Mouse (Mus musculus) limb, embryonic 10.5 days (tissue): ENCODE results near the gene Il21r. TPM values are rescaled to one million over a fixed set of nuclear protein-coding genes. Genes with fewer than 3 reads are reported as not detected.

Source experiments
- DNase-seq: peaks from one replicate; pipeline ENCODE4 v3.0.0-alpha.2; 2017; ENCODE audit warnings: low spot score
- H3K27ac ChIP-seq: fragments of 300-500 bp; sonication (generic); 2 replicates; pipeline ENCODE4 v1.5.1; 2016; ENCODE audit warnings: mild to moderate bottlenecking
- H3K27me3 ChIP-seq: fragments of 300-500 bp; sonication (generic); 2 replicates; pipeline ENCODE4 v1.6.1; 2016; ENCODE audit warnings: low read depth, mild to moderate bottlenecking; ENCODE audit not compliant: poor library complexity, severe bottlenecking
- H3K36me3 ChIP-seq: fragments of 300-500 bp; sonication (generic); 2 replicates; pipeline ENCODE4 v1.6.1; 2016; ENCODE audit warnings: mild to moderate bottlenecking, moderate library complexity
- H3K4me1 ChIP-seq: fragments of 300-500 bp; sonication (generic); 2 replicates; pipeline ENCODE4 v1.6.1; 2016
- H3K4me3 ChIP-seq: fragments of 300-500 bp; sonication (generic); 2 replicates; pipeline ENCODE4 v1.5.1; 2016; ENCODE audit warnings: mild to moderate bottlenecking, moderate library complexity
- H3K9me3 ChIP-seq: fragments of 300-500 bp; sonication (generic); replicated peaks from 2 replicates; pipeline ENCODE4 v1.6.1; 2016; ENCODE audit warnings: mild to moderate bottlenecking
- WGBS: fragments of 180-500 bp; shearing (Covaris S2); methylation state at CpG from one replicate; pipeline ENCODE4 v1.1.7; 2016; 5-methylcytosine and 5-hydroxymethylcytosine counted together
- polyA plus RNA-seq: library from polyadenylated mRNA; unstranded; fragments of >200 nt; fragmentation: Nextera tagmentation; extraction: Ambion mirVana; gene quantifications from 2 replicates; pipeline ENCODE4 v1.2.1, GENCODE M21; 2016

The Il21r gene
- polyA plus RNA-seq, 1 experiment from 2014 or later, result 0.21 TPM

GRCm38 (mm10) chr7:125638870-125639386 lies 35.7 kb downstream of the Il21r start:
- 59% methylated on average over 9 of the region's 9 CpGs for WGBS
- Histone ChIP-seq H3K27me3 (no peaks in the 10 kb centered on the region), H3K4me3 (no peak overlapping the region), H3K4me1 (peaks cover 11% of the 10 kb centered on the region; the same call in 1 of the 2 replicates), H3K27ac (peak overlapping the region; percentile 76), H3K9me3 (no peaks in the 10 kb centered on the region), H3K36me3 (peaks cover 47% of the 10 kb centered on the region)
- peak; percentile 73 for DNase-seq

- Histone ChIP-seq H3K4me3 (no peak overlapping the region), H3K4me1 (peaks cover 4% of the 10 kb centered on the region; the same call in 1 of the 2 replicates), H3K9me3 (no peaks in the 10 kb centered on the region), H3K27ac (no peak overlapping the region), H3K36me3 (peaks cover 97% of the 10 kb centered on the region), H3K27me3 (no peaks in the 10 kb centered on the region)
- WGBS, result 90% methylated on average over 6 of the region's 6 CpGs
- DNase-seq, result no peak
These were observed 40.7 kb downstream of the Il21r start for GRCm38 (mm10) chr7:125643880-125644279.

GRCm38 (mm10) chr7:125645413-125645812 lies 42.2 kb downstream of the Il21r start:
- H3K4me1 ChIP-seq, result no peaks in the 10 kb centered on the region
- 94% methylated on average over 7 of the region's 7 CpGs for WGBS
- no peak overlapping the region for H3K27ac ChIP-seq
- peaks cover 100% of the 10 kb centered on the region for H3K36me3 ChIP-seq
- no peaks in the 10 kb centered on the region for H3K27me3 ChIP-seq
- no peak overlapping the region for H3K4me3 ChIP-seq
- no peaks in the 10 kb centered on the region for H3K9me3 ChIP-seq
- DNase-seq, result no peak

DNA sequence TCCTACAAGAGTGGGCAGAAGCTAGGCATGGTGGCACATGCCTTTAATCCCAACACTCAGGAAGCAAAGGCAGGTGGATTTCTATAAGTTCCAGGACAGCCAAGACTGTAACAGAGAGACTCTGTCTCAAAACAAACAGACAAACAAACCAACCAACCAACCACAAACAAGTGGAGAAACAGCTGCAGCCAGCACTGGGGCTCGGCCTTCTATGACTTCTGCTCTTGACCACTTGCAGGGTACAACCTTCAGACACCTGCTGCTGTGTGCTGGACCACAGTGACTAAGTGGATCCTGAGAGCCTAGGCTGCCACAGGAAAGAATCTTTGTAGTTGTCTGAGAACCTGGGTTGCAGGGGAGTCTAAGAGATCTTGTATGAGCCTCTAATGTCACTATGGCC lies 45.8 kb downstream of the Il21r start:
- DNase-seq, result no peak
- Histone ChIP-seq H3K27ac (no peak overlapping the region), H3K36me3 (peaks cover 100% of the 10 kb centered on the region), H3K4me1 (no peaks in the 10 kb centered on the region), H3K27me3 (no peaks in the 10 kb centered on the region), H3K4me3 (no peak overlapping the region), H3K9me3 (no peaks in the 10 kb centered on the region)
- WGBS, result 83% methylated on average over 1 of the region's 1 CpGs

GRCm38 (mm10) chr7:125657511-125657910 lies 54.3 kb downstream of the Il21r start:
- 98% methylated on average over 6 of the region's 6 CpGs for WGBS
- no peaks in the 10 kb centered on the region for H3K27me3 ChIP-seq
- peaks cover 100% of the 10 kb centered on the region for H3K36me3 ChIP-seq
- no peaks in the 10 kb centered on the region for H3K4me1 ChIP-seq
- no peaks in the 10 kb centered on the region for H3K9me3 ChIP-seq
- no peak overlapping the region for H3K27ac ChIP-seq
- DNase-seq, result no peak
- no peak overlapping the region for H3K4me3 ChIP-seq

DNA sequence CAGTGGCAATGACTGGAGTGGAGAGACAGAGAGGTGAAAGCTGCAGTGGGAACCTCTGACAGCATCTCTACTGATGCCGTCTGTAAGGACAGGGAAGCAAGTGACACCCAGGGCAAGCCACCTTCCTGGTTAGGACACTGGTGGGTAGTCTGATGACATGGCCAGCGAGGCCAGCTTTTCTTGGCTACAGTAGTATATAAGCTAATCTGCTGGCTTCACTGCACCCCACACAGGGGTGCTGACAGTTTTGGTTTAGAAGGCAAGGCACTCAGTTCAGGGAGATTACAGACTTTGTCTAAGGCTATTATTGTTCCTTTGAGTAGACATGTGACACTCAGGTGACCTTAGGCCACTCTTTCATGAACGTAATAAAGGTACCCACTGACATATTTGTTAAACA lies 60.4 kb downstream of the Il21r start:
- Histone ChIP-seq H3K9me3 (no peaks in the 10 kb centered on the region), H3K4me1 (no peaks in the 10 kb centered on the region), H3K4me3 (no peak overlapping the region), H3K36me3 (peaks cover 100% of the 10 kb centered on the region), H3K27ac (no peak overlapping the region), H3K27me3 (no peaks in the 10 kb centered on the region)
- DNase-seq, result no peak
- 93% methylated on average over 3 of the region's 3 CpGs for WGBS

DNA sequence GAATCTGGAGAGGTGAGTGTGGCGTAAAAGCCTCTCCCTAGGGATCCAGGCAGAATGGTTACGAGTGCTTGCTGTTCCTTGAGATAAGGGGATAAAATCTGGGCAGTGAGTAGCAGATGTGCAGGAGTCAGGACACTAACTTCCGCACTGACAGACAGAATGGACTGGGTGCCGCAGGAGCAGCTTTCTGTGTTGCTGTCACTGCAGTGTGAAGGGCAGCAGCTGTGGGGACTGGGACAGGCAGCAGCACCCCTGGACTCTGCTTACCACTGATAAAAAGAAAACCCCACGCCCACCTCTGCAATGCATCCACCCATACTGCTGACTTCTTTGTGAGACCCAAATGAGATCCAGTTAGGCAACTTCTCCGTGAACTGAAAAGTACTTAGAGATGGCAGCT lies 67.6 kb downstream of the Il21r start:
- no peak overlapping the region for H3K4me3 ChIP-seq
- H3K27me3 ChIP-seq, result no peaks in the 10 kb centered on the region

GRCm38 (mm10) chr7:125671396-125671795 lies 68.2 kb downstream of the Il21r start:
- DNase-seq, result no peak
- H3K4me1 ChIP-seq, result no peaks in the 10 kb centered on the region
- no peaks in the 10 kb centered on the region for H3K9me3 ChIP-seq
- 94% methylated on average over 8 of the region's 8 CpGs for WGBS
- peaks cover 100% of the 10 kb centered on the region for H3K36me3 ChIP-seq
- no peak overlapping the region for H3K4me3 ChIP-seq
- no peak overlapping the region for H3K27ac ChIP-seq
- H3K27me3 ChIP-seq, result no peaks in the 10 kb centered on the region

More for the DNA sequence above, 67.6 kb downstream of the Il21r start:
- H3K4me1 ChIP-seq, result no peaks in the 10 kb centered on the region
- H3K9me3 ChIP-seq, result no peaks in the 10 kb centered on the region
- DNase-seq, result no peak
- peaks cover 100% of the 10 kb centered on the region for H3K36me3 ChIP-seq
- no peak overlapping the region for H3K27ac ChIP-seq
- 94% methylated on average over 6 of the region's 6 CpGs for WGBS

- H3K4me3 ChIP-seq, result no peak overlapping the region
- peak; percentile 60 for DNase-seq
- H3K4me1 ChIP-seq, result no peaks in the 10 kb centered on the region
- H3K27ac ChIP-seq, result no peak overlapping the region
- 92% methylated on average over 2 of the region's 2 CpGs for WGBS
- peaks cover 100% of the 10 kb centered on the region for H3K36me3 ChIP-seq
- no peaks in the 10 kb centered on the region for H3K27me3 ChIP-seq
- no peaks in the 10 kb centered on the region for H3K9me3 ChIP-seq
These were observed 71.7 kb downstream of the Il21r start for GRCm38 (mm10) chr7:125674916-125675315.

DNA sequence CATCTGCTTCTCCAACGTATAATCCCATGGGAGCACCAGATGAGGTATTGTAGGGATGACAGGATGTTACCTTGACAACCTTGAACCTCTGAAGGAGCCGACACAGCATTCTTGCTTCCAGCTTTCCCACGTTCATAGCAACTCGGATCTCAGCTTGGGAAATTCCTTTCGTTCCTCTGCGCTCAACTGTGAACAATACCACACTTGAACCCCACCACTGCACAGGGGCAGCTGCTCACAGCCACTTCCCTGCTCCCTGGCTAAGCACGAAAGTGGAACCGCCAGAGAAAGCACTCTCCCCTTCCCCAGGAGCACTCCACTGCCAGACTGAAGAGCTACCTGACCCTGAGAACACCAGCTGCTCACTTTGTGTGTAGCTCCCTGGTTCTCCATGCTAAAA lies 75.5 kb downstream of the Il21r start:
- H3K4me3 ChIP-seq, result no peak overlapping the region
- H3K36me3 ChIP-seq, result peaks cover 100% of the 10 kb centered on the region
- WGBS, result 97% methylated on average over 8 of the region's 8 CpGs
- DNase-seq, result no peak
- no peak overlapping the region for H3K27ac ChIP-seq
- no peaks in the 10 kb centered on the region for H3K27me3 ChIP-seq
- no peaks in the 10 kb centered on the region for H3K4me1 ChIP-seq
- H3K9me3 ChIP-seq, result no peaks in the 10 kb centered on the region

- Histone ChIP-seq H3K4me3 (no peak overlapping the region), H3K27ac (no peak overlapping the region), H3K27me3 (no peaks in the 10 kb centered on the region), H3K4me1 (no peaks in the 10 kb centered on the region), H3K9me3 (no peaks in the 10 kb centered on the region), H3K36me3 (peaks cover 99% of the 10 kb centered on the region)
- DNase-seq, result no peak
- WGBS, result 94% methylated on average over 9 of the region's 9 CpGs
These were observed 76.7 kb downstream of the Il21r start for GRCm38 (mm10) chr7:125679936-125680335.

Other genes starting within 250 kb of the Il21r start
- 18.7 and 19.5 TPM in 2 replicates for gene Kdm8, start 158.8 kb upstream of the Il21r start, polyA plus RNA-seq
- gene Nsmce1, start 111.8 kb upstream of the Il21r start, polyA plus RNA-seq, result 123 and 129 TPM in 2 replicates
- gene Il4ra, start 51.3 kb upstream of the Il21r start, polyA plus RNA-seq, result 3.1 and 4.2 TPM in 2 replicates
- 44.4 and 50.6 TPM in 2 replicates for gene Gtf3c1, start 104.4 kb downstream of the Il21r start, polyA plus RNA-seq
- 9.0 and 9.7 TPM in 2 replicates for gene D430042O09Rik, start 104.5 kb downstream of the Il21r start, polyA plus RNA-seq